Mouse (Mus musculus) urinary bladder, postnatal 25 days (tissue): ENCODE results near the gene Rpl37.
A peak's percentile ranks its signal among the peaks of the same experiment; 100 is the strongest.
"Not testable (repeated sequence)": the region's sequence is repeated elsewhere in the genome, so short reads cannot be mapped to it uniquely, and the experiment has no call there.

Experiments used
- DNase-seq: peaks from one replicate; pipeline ENCODE4 v3.0.0; 2022; ENCODE audit warnings: low spot score

Gene Rpl37

GRCm38 (mm10) chr15:5121535-5122313 is 5.3 kb downstream of the Rpl37 start:
- DNase-seq: no peak

- DNase-seq: no peak
Observed at GRCm38 (mm10) chr15:5126456-5126855, 10.0 kb downstream of the Rpl37 start.

- no peak for DNase-seq
Observed at GRCm38 (mm10) chr15:5127487-5127886, 11.0 kb downstream of the Rpl37 start.

GRCm38 (mm10) chr15:5128176-5128940 is 11.9 kb downstream of the Rpl37 start:
- DNase-seq: no peak

- DNase-seq: no peak
Observed at GRCm38 (mm10) chr15:5129111-5129805, 12.8 kb downstream of the Rpl37 start.

GRCm38 (mm10) chr15:5130887-5131668 is 14.6 kb downstream of the Rpl37 start:
- not testable (repeated sequence) for DNase-seq

- no peak for DNase-seq
Observed at GRCm38 (mm10) chr15:5133301-5133700, 16.9 kb downstream of the Rpl37 start.

GRCm38 (mm10) chr15:5134179-5134578 is 17.7 kb downstream of the Rpl37 start:
- no peak for DNase-seq

GRCm38 (mm10) chr15:5134945-5135483 is 18.6 kb downstream of the Rpl37 start:
- no peak for DNase-seq

- no peak for DNase-seq
Observed at GRCm38 (mm10) chr15:5138021-5138856, 21.8 kb downstream of the Rpl37 start.

GRCm38 (mm10) chr15:5139366-5139765 is 22.9 kb downstream of the Rpl37 start:
- no peak for DNase-seq

- DNase-seq: no peak
Observed at GRCm38 (mm10) chr15:5139863-5140262, 23.4 kb downstream of the Rpl37 start.

GRCm38 (mm10) chr15:5140357-5140756 is 23.9 kb downstream of the Rpl37 start:
- DNase-seq: no peak

- no peak for DNase-seq
Observed at GRCm38 (mm10) chr15:5142047-5142446, 25.6 kb downstream of the Rpl37 start.

GRCm38 (mm10) chr15:5142714-5143113 is 26.3 kb downstream of the Rpl37 start:
- DNase-seq: no peak

- DNase-seq: peak; percentile 72
Observed at GRCm38 (mm10) chr15:5143361-5144020, 27.0 kb downstream of the Rpl37 start, which contains the start of gene Prkaa1. TSS of gene Prkaa1 (plus strand) at chr15:5143861.

GRCm38 (mm10) chr15:5144021-5144778 is 27.8 kb downstream of the Rpl37 start:
- peak; percentile 59 for DNase-seq

GRCm38 (mm10) chr15:5145196-5145945 is 28.9 kb downstream of the Rpl37 start:
- DNase-seq: no peak

GRCm38 (mm10) chr15:5149187-5149586 is 32.7 kb downstream of the Rpl37 start:
- DNase-seq: no peak
